Mouse (Mus musculus) midbrain, embryonic 14.5 days (tissue): ENCODE measurements around the gene Vps13c. TPM values are rescaled to one million over a fixed set of nuclear protein-coding genes. Genes with fewer than 3 reads are reported as not detected.

Experiments used
- ATAC-seq: fragments of 200-750 bp; cut with Nextera tagmentation; 2 replicates; pipeline ENCODE4 v1.8.0; 2017; ENCODE audit warnings: moderate number of reproducible peaks, moderate library complexity; ENCODE audit not compliant: low FRiP score, low TSS enrichment
- DNase-seq: peaks from one replicate; pipeline ENCODE4 v3.0.0-alpha.2; 2015
- H3K27ac ChIP-seq: fragments of 300-500 bp; sonication (generic); replicated peaks from 2 replicates; pipeline ENCODE4 v1.5.1; 2014; ENCODE audit warnings: mild to moderate bottlenecking, low read depth, low read length, moderate library complexity
- H3K27me3 ChIP-seq: fragments of 300-500 bp; sonication (generic); 2 replicates; pipeline ENCODE4 v1.6.1; 2014; ENCODE audit warnings: low read length, control low read depth, mixed read lengths; ENCODE audit not compliant: control insufficient read depth, insufficient read depth
- H3K36me3 ChIP-seq: fragments of 300-500 bp; sonication (generic); 2 replicates; pipeline ENCODE4 v1.6.1; 2014; ENCODE audit warnings: low read length, control low read depth; ENCODE audit not compliant: control insufficient read depth, insufficient read depth
- H3K4me1 ChIP-seq: fragments of 300-500 bp; sonication (generic); 2 replicates; pipeline ENCODE4 v1.6.1; 2014; ENCODE audit warnings: mild to moderate bottlenecking, antibody characterized with exemption, low read length, control low read depth; ENCODE audit not compliant: control insufficient read depth, insufficient read depth
- H3K4me2 ChIP-seq: fragments of 300-500 bp; sonication (generic); 2 replicates; pipeline ENCODE4 v1.6.1; 2014; ENCODE audit warnings: mild to moderate bottlenecking, low read length, moderate library complexity
- H3K4me3 ChIP-seq: fragments of 300-500 bp; sonication (generic); replicated peaks from 2 replicates; pipeline ENCODE4 v1.5.1; 2014; ENCODE audit warnings: low read depth, low read length
- H3K9ac ChIP-seq: fragments of 300-500 bp; sonication (generic); replicated peaks from 2 replicates; pipeline ENCODE4 v1.6.1; 2014; ENCODE audit warnings: mild to moderate bottlenecking, low read length, moderate library complexity
- H3K9me3 ChIP-seq: fragments of 300-500 bp; sonication (generic); 2 replicates; pipeline ENCODE4 v1.6.1; 2016; ENCODE audit warnings: low read length, control low read depth, mixed read lengths; ENCODE audit not compliant: control insufficient read depth
- WGBS: fragments of 180-500 bp; shearing (Covaris S2); extraction: QIAGEN DNeasy Blood & Tissue Kit; methylation state at CpG from one replicate; pipeline ENCODE4 v1.1.7; 2014; 5-methylcytosine and 5-hydroxymethylcytosine counted together
- polyA plus RNA-seq: library from polyadenylated mRNA; unstranded; fragments of >200 nt; fragmentation: Nextera tagmentation; extraction: Ambion mirVana; gene quantifications from 2 replicates; pipeline ENCODE4 v1.2.1, GENCODE M21; 2014

Gene Vps13c
- 16.6 and 17.1 TPM in 2 replicates for polyA plus RNA-seq

DNA sequence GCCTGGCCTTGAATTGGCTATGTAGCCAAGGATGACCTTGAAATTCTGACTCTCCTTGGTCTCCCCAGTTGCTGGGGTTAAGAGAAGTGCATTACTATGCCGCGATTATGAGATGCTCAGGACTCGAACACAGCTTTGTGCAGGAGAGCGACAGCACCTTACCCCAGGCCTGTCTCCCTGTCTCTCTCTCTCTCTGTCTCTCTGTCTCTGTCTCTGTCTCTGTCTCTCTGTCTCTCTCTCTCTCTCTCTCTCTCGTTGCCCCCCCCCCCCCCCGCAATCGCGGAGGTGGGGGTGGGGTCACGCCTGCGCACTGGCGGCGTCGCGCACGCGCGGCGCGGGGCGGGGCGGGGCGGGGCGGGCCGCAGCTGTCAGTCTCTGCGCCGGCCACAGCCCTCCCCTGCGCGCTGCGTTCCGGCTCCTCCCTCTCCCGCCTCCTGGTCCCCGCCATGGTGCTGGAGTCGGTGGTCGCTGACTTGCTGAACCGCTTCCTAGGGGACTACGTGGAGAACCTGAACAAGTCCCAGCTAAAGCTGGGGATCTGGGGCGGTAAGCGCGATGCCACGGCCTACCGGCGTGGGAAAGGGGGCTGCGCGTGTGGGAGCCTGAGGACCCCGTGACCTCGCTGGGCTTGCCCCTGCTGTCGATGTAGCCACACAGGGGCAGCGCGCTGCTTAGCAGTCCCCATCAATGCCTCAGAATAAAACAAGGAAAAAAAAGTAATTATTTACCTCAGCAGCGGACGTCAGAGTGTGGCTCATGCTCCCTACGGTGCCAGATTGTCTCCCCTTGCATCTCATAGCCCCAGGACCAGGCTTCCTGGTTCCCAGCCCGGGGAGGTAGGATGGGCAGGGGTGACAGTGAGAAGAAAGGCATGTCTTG is at the start of gene Vps13c:
TSS of gene Vps13c (plus strand) at position 416 of the 879 bp plus-strand sequence.
- Histone ChIP-seq H3K4me3 (peak within 1 kb of the TSS; percentile 69), H3K9me3 (no peaks in the 10 kb centered on the region), H3K27me3 (no peaks in the 10 kb centered on the region), H3K36me3 (no peaks in the 10 kb centered on the region), H3K4me2 (peak within 1 kb of the TSS; percentile 87), H3K4me1 (peaks cover 6% of the 10 kb centered on the region), H3K27ac (peak within 1 kb of the TSS; percentile 82), H3K9ac (peak within 1 kb of the TSS; percentile 72)
- ATAC-seq (peak; percentile 98), DNase-seq (peak; percentile 93)
- 0% methylated on average over 49 of the region's 53 CpGs for WGBS

DNA sequence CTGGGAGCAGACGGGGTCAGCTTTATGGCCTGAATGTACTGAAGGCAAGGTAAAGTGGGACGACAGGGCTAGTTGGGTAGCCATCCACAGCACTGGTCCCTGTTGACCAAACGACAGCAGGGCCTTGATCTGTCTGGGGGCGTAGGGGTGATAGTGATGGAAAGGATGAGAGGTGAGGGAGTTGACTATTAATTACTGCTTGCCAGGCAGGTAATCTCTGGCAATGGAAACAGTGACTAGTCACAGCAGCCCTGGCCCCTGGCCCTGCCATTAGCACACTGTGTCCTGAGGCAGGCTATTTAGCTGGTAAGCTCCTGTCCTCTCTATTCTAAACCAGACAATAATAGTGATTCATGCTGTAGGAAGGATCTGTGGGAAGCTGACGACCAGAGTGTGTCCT is 47.8 kb upstream of the Vps13c start:
- Histone ChIP-seq H3K4me2 (no peak overlapping the region), H3K36me3 (no peaks in the 10 kb centered on the region), H3K9me3 (no peaks in the 10 kb centered on the region), H3K4me1 (peaks cover 22% of the 10 kb centered on the region; the same call in 1 of the 2 replicates), H3K27ac (no peak overlapping the region), H3K27me3 (no peaks in the 10 kb centered on the region), H3K9ac (no peak overlapping the region), H3K4me3 (no peak overlapping the region)
- DNase-seq (no peak), ATAC-seq (no peak)
- WGBS, result 83% methylated on average over 5 of the region's 5 CpGs

DNA sequence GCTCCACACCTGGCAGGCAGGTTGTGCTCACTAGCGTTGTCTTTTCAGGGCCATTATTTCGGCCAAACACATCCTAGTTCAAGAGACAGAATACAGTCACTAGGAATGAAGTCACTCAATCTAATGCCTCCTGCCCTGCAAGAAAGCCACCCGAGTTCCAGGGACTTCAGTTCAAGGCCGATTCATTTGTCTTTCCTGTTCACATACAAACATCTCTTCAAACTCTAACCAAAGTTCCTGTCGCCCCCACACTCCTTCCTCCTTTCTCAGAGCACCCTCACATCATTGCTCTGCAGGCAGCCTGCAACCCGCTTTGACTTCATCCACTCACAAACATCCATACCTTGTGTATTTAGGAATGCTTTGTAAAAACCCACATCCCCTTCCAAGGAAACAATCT is 46.7 kb upstream of the Vps13c start:
- no peak overlapping the region for H3K4me3 ChIP-seq
- 84% methylated on average over 6 of the region's 6 CpGs for WGBS

DNA sequence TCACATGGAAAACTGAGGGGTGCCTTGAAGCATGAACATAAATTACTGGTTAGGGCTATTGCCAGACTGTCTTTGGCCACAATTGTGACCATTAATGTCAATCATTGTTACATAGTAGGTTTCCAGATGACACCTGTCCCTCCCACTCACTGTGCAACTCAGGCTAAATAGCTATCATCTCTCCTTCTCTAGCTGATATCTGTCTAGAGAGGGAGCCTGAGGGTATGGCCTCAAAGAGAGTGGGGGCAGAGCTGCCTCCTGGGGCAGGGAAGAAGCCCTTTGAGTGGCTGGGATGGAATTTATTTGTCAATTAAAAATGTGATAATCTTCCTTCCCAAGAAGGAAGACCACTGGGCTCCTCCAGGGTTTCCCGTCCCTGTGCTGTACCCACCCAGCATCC is 46.0 kb upstream of the Vps13c start:
- H3K4me3 ChIP-seq, result no peak overlapping the region
- no peaks in the 10 kb centered on the region for H3K9me3 ChIP-seq
- peaks cover 25% of the 10 kb centered on the region; the same call in 1 of the 2 replicates for H3K4me1 ChIP-seq
- H3K36me3 ChIP-seq, result no peaks in the 10 kb centered on the region
- H3K27me3 ChIP-seq, result no peaks in the 10 kb centered on the region
- no peak overlapping the region for H3K4me2 ChIP-seq
- H3K27ac ChIP-seq, result no peak overlapping the region
- DNase-seq (no peak), ATAC-seq (no peak)
- 43% methylated on average over 1 of the region's 1 CpGs for WGBS
- H3K9ac ChIP-seq, result no peak overlapping the region

More for the DNA sequence above, 46.7 kb upstream of the Vps13c start:
- no peaks in the 10 kb centered on the region for H3K9me3 ChIP-seq
- H3K36me3 ChIP-seq, result no peaks in the 10 kb centered on the region
- ATAC-seq (no peak), DNase-seq (no peak)
- no peak overlapping the region for H3K4me2 ChIP-seq
- H3K27me3 ChIP-seq, result no peaks in the 10 kb centered on the region
- H3K9ac ChIP-seq, result no peak overlapping the region
- no peak overlapping the region for H3K27ac ChIP-seq
- peaks cover 22% of the 10 kb centered on the region; the same call in 1 of the 2 replicates for H3K4me1 ChIP-seq

DNA sequence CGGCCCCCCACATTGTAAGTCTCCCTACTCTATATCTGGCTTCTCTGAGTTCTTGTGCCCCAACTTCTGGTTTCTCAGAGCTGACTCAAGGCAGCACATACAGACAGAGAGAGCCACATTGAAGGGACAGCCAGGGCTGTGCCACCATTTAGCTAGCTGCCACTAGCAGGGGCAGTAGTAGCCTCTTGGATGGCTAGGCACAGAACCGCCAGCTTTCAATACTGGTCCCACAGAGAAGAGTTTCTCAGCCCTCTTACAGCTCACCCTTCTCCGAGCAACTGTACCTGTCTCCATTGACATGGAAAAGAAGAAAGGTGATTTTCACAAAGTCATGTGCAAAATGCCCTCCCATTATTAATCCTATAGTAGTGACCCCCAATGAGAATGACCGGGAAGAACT is 45.5 kb upstream of the Vps13c start:
- H3K9ac ChIP-seq, result no peak overlapping the region
- no peak for ATAC-seq
- no peak overlapping the region for H3K4me3 ChIP-seq
- H3K4me1 ChIP-seq, result peaks cover 27% of the 10 kb centered on the region; the same call in 1 of the 2 replicates
- H3K9me3 ChIP-seq, result no peaks in the 10 kb centered on the region
- peak overlapping the region; percentile 74 for H3K27ac ChIP-seq
- no peak overlapping the region for H3K4me2 ChIP-seq
- H3K36me3 ChIP-seq, result no peaks in the 10 kb centered on the region
- 81% methylated on average over 4 of the region's 4 CpGs for WGBS
- H3K27me3 ChIP-seq, result no peaks in the 10 kb centered on the region
- DNase-seq, result peak; percentile 14

DNA sequence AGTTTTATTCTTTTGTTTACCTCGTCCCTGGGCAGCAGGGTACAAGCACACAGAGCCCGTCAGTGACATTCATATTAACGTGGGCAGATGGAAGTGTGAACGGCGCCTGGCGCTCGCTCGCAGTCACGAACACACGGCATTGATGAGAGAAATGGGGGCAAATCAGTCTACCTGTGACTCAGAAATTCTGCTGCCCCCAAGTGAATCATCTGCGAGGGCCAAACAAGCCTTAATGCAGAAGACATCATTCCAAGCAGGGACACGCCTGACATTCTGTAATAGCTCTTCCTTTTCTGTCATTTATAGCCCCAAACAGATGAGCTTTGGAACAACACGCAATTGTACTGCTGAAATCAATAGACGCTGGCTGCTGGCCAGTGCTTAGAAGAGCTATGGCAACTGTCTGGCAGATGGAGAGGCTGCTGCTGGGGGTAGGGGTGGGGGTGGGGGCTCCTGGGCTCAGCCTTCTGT is 45.0 kb upstream of the Vps13c start:
- Histone ChIP-seq H3K4me2 (peak overlapping the region; percentile 43), H3K27me3 (no peaks in the 10 kb centered on the region), H3K4me3 (no peak overlapping the region), H3K9me3 (no peaks in the 10 kb centered on the region), H3K4me1 (peaks cover 27% of the 10 kb centered on the region; the same call in 1 of the 2 replicates), H3K27ac (peak overlapping the region; percentile 74), H3K9ac (no peak overlapping the region; the same call in 1 of the 2 replicates), H3K36me3 (no peaks in the 10 kb centered on the region)
- WGBS, result 28% methylated on average over 14 of the region's 14 CpGs
- ATAC-seq, result peak; percentile 78; the same call in 1 of the 2 replicates
- DNase-seq, result peak; percentile 84

DNA sequence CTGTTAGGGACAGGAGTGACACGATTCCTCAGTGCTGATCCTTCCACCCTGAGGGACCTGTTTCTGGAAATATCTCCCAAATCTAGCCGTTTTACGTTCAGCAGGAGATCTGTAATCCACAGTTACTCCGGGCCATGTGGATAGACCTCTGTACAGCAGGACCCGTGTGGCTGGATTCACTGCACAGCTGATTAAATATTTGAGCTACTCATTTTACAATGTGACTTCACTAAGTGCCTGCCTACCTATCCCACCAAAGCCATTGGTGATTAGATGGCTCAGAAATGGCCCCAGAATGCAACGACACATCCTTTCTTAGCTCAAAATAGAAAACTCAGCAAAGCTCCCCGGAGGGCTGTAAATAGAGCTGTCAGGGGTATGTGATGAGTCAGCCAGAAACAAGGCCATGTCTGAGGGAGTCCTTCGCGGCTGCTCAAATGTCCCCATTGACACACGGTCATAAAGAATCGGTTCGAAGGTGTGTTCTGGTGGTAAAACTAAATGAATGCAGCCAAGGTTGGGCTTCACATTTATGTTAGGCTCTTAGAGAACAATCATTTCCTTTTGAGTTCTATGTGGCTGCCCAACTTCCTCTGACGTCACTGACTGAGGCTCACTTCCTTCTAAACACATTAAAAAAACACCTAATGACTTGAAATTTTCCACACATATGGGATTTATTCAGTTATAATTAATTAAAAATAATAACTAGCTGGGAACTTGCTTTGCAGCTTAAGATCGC is 40.9 kb upstream of the Vps13c start:
- H3K9me3 ChIP-seq, result no peaks in the 10 kb centered on the region
- no peaks in the 10 kb centered on the region for H3K27me3 ChIP-seq
- no peak overlapping the region for H3K4me2 ChIP-seq
- H3K36me3 ChIP-seq, result no peaks in the 10 kb centered on the region
- no peak overlapping the region for H3K9ac ChIP-seq
- H3K4me1 ChIP-seq, result peaks cover 25% of the 10 kb centered on the region; the same call in 1 of the 2 replicates
- H3K27ac ChIP-seq, result no peak overlapping the region
- DNase-seq, result no peak
- no peak for ATAC-seq
- H3K4me3 ChIP-seq, result no peak overlapping the region
- WGBS, result 59% methylated on average over 14 of the region's 14 CpGs

DNA sequence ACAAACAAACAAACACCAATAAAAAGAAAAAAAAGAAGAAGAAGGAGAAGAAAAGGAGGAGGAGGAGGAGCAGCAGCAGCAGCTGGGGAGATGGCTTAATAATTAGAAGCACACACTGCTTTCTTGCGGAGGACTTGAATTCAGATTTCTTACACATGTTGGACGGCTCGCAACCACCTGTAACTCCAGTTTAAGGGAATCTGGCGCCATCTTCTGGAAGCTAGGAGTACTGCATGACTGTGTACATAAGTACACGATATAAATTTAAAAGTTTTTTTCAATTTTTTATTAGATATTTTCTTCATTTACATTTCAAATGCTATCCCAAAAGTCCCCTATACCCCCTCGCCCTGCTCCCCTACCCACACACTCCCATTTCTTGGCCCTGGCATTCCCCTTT is 38.0 kb upstream of the Vps13c start:
- Histone ChIP-seq H3K9ac (no peak overlapping the region), H3K27me3 (no peaks in the 10 kb centered on the region), H3K27ac (no peak overlapping the region), H3K9me3 (no peaks in the 10 kb centered on the region), H3K4me2 (no peak overlapping the region), H3K4me3 (no peak overlapping the region), H3K36me3 (no peaks in the 10 kb centered on the region), H3K4me1 (peaks cover 5% of the 10 kb centered on the region; the same call in 1 of the 2 replicates)
- DNase-seq (peak; percentile 80), ATAC-seq (no peak)
- WGBS, result 37% methylated on average over 6 of the region's 6 CpGs
